Mouse (Mus musculus) regulatory T cell (primary cell): Measurements from ENCODE around the gene Lrp1.

ENCODE experiments used
- in situ Hi-C: fragments of 300-600 bp; cut with MboI, MseI; formaldehyde crosslinking; loops from one replicate; pipeline ENCODE4 v1.15.1; 2025; ENCODE audit warnings: high pct_unique_total_duplicates

The Lrp1 gene

DNA sequence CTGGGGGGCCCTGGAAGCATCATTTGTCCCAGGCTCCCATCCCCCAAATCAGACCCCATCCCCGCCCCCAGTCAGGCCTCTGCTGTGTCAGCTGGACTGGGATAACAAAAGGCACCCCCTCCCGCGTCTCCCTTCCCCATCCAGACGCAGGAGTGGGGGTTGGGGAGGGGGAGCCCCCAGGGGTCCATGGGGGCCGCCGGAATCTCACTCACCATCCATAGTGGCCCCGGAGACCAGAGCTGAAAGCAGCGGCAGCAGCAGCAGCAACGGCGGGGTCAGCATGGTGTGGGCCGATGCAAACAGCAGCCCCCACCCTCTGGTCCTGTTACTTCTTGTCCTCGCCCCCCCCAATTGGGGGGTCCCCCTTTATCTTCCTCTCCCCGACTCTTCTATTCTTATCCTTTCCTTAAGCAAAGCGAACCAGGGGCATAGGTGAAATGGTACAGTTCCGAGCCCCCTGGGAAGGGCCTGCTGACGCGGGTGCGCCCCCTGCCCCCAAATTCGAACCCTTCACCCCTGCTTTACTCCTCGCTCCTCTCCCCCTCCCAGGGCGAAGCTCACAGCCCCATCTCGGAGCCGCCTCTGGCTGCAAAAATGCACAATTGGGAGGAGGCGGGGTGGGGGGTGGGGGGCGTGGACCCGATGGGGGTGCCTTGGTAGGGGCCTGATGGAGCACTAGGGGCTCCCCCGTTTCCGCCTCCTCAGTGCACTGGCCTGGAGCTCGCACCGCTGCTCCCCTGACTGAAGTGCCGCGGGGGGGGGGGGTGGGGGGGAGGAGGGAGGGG lies at the start of gene Lrp1:
TSS of gene Lrp1 (minus strand) at position 743 of the 785 bp plus-strand sequence.
- in situ Hi-C loops = no loop called here

DNA sequence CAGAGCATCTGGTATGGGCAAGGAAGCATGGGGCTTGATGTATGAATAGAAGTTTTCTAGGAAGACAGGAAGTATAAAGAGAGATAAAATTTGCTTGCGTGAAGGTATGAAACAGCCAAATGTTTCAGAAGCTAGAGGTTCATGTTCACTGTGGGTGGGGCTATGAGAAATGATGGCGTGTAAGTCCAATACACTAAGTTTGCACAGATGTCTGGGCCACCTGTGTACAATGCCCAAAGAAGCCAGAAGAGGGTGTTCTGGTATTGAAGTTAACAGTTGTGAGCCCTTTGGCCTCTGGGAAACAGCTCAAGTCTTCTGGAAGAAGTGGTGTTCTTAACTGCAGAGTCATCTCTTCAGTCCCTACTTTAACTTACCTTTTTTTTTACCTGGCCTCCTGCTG lies 49.2 kb upstream of the Lrp1 start:
- in situ Hi-C loops = loop anchor here (10.0 to 25.0 kb wide), 2 partner anchors 508 to 825 kb away; partner anchors contain the start of genes B4galnt1, Myl6 and Myl6b

DNA sequence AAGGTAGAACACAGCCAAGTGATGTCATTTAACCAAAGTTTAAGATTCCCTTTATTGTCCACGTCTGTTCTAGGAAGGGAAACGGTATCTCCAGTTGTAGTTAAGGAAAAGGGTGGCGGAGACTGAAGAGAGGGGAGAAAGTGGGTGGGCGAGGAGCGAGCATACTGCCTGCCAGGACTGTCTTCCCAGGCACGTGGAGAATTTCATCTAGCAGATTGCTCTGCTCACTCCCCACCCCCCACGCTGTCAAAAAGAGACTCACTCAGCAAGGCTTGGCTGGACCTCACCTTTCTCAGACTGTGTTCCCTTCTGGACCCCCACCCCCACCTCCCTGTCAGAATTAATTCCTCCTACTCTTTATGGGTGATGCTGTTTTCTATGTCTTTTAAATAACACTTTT lies 48.2 kb upstream of the Lrp1 start:
- in situ Hi-C loops = loop anchor here (25.0 kb wide), 1 partner anchor 507 kb away; the partner anchor contains the start of gene B4galnt1

DNA sequence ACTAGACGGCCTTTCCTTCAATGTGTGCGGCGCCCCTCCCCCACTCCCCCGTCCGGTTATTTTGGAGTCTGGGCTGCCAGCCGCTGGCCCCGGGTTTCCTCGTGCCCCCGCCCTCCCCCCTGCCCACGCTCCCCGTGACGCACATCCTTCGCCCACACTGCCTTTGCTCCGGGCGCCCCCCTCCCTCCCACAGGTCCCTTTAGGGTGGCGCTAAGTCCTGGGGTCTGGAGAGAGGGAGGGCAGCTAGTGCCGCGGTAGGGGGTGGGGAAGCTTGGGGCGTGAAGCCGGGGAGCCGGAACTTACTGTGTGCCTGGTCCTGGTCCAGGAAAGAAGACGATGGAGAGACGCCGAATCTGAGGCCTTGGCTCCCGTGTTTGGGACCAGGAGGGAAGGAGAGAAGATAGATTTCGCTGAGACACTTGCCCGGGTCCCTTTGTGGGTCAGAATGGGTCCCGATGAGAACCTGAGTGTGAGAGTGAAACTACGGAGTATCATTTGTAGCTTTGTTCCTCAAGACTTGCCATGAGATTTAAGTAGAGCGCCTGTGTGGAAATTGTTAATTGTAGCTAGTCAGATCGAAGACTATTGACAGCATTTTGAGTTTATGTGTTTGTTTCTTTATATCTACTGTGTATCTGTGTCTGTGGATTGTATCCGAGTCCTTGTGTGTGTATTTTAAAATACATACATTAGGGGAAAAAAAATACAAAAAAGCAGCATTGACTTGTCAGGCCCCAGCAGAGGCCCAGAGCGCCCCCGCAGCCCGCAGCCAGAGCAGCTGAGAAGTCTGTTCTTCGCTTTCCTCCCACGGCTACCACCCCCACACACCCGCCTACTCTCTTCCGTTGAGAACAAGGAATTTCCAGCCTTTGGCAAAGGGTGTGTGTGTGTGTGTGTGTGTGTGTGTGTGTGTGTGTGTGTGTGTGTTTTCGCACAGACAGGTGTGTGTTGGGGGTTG lies 47.4 kb upstream of the Lrp1 start, which contains the start of gene Nab2:
TSS of gene Nab2 (minus strand) at position 476 of the 958 bp plus-strand sequence.
- in situ Hi-C loops = loop anchor here (25.0 kb wide), 1 partner anchor 506 kb away; the partner anchor contains the start of gene B4galnt1

DNA sequence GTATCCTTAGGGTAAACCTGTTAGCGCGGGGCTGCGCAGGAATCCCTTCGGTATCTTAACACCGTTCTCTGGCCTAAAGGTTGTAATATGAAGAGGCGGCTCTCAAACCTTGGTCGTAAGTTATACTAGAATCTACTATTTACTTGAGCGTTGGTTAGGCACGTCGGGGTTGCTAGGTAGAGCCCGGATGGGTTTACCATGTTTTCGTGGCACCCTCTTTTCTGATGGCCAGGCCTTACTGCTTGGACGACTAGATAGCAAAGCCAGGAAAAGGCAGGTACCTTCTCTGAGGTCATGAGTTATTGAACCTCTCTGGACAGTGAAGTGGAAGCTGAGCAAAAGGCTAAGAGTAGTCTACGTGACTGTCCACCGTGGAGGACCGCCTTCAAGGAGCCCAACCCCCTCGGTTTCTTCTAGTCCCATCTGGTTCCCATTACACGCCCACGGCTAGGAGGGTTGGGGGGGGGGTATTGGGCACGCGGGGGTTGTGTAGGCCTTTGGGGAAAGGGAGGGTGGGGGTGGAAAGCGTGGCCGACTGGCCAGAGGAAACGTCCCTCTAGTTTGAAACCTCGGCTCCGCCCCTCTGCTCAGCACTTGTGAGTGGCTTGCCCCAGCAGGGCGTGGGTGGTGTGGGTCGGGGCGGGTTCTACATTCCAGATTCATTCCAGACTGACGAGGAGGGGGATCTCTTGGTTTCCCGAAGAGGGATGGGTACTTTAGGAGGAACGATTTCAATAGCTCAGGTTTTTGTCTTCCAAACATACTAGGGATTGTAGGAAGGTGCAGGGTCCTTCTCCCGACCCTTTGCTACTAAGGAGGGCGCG lies 46.5 kb upstream of the Lrp1 start:
- in situ Hi-C loops = loop anchor here (25.0 kb wide), 1 partner anchor 505 kb away; the partner anchor contains the start of gene B4galnt1

DNA sequence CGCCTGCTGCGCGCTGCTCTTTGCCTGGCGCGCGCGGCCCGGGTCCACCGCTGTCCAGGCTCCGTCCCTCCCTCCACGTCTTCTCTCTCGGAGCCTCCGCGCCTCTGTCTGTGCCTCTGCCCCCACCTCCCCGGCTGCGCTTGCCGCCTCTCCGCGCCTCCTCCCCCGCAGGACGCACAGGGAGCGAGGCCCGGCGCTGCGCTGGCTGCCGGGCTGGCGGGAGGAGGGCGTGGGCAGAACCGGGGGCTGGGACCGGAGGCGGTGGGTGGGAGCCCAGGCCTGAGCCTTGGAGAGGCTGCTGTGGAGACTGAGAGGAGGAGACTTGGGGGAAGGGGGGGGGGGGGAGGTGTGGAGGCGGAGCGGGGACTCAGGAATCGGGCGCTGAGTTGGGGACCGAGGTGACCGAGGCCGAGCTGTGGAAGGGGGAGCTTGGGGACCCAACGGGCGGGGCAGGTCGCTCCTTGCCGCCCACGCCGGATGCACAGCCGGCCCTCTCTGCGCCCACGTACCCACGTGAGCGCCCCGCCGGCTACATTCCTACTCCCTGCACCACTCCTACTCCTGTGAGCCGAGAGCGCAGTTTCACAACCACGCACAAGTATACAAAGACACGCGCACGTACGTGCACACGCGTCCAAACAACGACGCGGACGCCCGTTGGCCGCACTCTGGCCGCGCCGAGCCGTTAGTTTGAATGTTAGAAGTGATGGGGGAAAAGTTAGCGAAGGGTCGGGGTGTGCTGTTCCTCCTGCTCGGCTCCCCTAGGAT lies 45.7 kb upstream of the Lrp1 start, which contains the start of gene Nemp1:
TSS of gene Nemp1 (plus strand) at position 401 of the 768 bp plus-strand sequence.
- in situ Hi-C loops = loop anchor here (25.0 kb wide), 1 partner anchor 504 kb away; the partner anchor contains the start of gene B4galnt1

DNA sequence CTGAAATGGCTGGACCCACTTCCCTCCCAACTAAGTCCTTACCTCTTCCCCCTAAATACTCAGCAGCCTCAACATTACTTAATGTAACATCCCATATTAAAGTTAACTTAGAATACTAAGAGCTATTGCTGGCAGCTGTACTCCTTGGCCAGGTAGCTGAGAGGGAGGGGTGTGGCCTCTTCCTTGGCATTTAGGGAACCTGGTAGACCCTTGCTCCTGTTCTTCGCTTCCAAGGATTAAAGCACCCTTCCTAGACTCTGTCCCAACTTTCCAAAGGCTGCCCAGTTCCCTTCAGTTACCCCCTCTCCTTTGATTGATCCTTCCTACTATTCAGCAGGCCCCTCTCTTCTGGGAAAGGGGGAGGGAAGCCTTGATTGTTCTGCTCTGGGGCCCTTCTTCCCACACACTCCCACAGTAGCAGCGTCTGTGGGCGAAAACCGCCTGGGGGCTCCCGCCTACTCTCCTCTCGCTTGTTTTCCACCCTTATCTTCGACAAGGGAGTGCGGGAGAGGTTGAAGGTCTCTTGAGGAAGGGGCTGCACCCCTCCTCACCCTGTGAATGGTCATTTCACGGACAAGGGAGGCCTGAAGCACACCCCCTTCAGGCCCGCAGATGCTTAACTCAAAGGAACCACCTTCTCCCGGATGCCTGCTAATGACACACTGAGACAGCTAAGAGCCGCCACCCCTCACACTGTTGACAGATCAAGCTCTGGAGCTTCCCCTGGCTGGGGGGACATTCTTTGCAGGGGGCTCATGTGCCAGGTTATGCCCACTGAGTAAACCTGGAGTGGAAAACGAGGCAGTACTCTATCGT lies 44.6 kb upstream of the Lrp1 start:
- in situ Hi-C loops = loop anchor here (25.0 kb wide), 1 partner anchor 503 kb away; the partner anchor contains the start of gene B4galnt1

DNA sequence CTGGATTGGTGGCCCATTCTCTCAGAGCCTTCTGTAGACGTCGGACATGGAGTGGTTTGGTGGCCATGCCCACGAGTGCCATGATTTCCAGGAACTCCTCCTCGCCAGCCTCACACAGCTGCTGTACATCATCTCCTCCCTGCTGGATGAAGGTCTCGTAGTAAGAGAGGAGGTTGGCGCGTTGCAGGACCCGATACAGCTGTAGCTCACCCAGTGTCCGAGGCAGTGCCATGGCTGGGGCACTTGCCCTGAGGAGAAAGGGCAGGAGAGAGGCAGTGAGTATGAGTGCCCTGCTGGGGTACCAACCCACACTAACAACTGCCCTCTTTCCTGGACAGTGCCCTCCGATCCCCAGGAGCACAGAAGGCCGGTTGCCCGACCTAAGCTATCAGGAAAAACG lies 43.9 kb upstream of the Lrp1 start:
- in situ Hi-C loops = loop anchor here (25.0 kb wide), 1 partner anchor 503 kb away; the partner anchor contains the start of gene B4galnt1

DNA sequence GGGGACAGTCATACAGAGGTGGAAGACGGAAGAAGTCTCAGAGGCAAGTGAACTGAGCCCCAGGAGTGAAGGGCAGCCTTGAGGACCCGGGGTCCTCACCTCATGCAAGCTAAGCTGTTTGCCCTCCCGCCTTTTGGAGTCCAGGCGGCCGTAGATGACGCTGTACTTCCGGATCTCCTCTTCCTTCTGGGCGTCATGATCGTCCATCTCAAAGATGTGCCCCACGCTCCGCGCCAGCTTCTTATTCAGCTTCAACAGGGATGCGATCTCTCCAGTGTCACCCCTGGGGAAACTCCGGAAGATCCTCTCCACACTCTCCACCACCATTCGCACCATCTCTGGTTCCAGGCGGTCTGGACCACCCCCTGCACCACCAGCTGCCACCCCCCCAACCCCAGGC lies 43.2 kb upstream of the Lrp1 start:
- in situ Hi-C loops = loop anchor here (25.0 kb wide), 1 partner anchor 502 kb away; the partner anchor contains the start of gene B4galnt1

DNA sequence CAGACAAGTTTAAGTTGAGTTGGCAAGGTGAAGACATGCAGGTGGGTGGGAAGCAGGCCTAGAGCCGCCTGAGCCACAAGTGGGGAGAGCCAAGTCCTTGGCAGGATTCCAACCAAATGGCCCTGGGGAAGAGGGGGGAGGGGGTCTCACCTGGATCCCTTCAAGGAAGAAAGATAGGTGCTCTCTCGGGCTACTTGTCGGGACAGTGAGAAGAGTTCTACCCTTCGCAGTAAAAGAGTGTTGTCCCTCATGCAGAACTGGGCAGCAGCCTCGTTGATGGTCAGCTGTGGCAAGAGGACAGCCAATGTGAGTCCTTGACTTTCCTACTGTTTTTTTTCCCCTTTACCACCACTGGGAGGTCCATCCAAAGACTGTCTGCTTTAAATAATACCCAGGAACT lies 42.6 kb upstream of the Lrp1 start:
- in situ Hi-C loops = loop anchor here (25.0 kb wide), 1 partner anchor 501 kb away; the partner anchor contains the start of gene B4galnt1

DNA sequence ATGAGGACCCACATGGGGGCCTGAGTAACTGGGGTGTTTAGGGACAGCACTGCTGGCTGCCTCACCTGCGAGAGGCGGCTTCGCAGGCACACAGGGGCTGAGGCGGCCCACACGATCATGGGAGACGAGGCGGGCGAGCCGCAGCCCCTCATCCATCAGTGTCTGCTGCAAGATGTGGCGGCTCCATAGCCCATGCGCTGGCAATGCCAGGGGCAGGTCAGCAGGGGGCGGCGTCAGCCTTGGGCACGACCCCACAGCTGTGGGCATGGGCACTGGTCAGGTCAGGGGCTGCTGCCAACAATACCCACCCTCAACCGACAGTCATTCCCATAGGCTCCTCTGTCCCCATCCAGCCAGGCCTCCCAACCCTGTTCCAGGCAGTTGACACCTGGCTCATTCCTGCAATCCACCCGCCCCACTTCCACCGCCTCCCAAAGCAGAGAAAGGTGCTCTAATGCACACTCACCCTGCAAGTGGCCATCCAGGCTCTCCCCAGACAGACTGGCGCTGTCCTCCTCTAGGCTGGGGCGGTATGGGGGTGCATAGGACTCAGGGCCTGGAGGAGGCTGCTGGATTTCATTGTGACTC lies 41.8 kb upstream of the Lrp1 start:
- in situ Hi-C loops = loop anchor here (25.0 kb wide), 1 partner anchor 500 kb away; the partner anchor contains the start of gene B4galnt1

DNA sequence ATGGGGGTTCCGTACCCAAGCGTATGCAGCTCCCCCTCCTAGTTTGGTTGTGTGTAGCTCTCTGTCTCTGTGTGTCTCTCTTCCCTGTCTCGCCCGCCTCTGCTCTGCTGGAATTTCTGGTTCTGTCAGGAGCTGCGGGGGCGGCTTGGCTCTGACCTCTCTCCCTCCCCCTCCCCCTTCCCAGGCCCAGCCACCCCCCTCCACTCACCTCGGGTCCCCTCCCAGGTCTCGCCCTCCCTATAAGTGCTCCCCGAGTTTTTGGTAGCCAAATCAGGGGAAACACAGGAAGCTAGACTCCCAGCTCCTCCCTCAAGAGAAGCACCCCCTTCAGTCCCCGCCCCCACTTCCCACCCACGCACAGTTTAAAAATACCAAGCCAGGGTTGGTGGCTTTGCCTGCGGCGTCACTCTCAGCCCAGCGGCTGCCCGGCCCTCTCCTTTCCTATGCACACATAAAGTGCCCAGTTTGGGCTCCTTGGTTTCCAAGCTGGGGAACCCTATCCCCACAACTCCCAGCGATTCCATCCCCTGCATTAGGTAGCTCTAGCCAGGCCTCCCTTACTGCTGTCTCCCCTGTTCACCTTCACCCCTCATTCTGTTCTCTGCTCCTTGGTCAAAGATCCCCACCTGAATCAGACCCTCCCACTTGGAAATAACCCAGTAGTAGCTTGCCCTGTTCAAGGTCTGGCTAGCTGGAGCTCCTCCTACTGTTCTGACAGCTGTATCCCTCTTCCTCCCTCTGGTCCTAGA lies 41.1 kb upstream of the Lrp1 start:
- in situ Hi-C loops = loop anchor here (25.0 kb wide), 1 partner anchor 500 kb away; the partner anchor contains the start of gene B4galnt1

DNA sequence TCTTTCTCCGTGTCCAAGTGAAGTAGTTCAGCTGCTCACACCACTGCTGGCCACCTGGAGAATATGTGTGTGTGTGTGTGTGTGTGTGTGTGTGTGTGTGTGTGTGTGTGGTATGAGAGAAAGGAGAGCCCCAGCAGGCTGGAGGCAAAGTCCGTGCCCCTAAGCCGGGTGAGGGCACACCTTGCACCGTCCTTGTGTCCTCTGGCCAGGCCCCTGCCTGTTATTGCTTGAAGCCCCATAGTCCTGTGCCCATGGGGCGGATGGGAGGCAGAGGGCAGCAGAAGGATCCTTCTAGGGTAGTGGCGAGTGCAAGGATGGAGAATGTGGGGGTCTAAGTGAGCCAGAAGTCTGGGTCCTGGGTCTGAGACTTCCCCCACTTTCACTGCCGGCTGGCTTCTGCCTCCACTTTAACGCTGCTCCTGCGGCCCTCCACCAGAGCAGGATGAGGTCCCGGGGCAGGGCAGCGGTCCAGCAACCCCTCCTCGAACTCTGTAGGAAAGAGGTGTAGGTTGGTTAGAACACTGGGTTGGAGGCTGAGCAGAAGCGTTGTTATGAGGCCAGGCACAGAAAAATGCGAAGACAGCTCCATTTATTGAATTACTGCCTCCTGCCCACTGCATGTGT lies 40.5 kb upstream of the Lrp1 start:
- in situ Hi-C loops = loop anchor here (25.0 kb wide), 1 partner anchor 499 kb away; the partner anchor contains the start of gene B4galnt1

DNA sequence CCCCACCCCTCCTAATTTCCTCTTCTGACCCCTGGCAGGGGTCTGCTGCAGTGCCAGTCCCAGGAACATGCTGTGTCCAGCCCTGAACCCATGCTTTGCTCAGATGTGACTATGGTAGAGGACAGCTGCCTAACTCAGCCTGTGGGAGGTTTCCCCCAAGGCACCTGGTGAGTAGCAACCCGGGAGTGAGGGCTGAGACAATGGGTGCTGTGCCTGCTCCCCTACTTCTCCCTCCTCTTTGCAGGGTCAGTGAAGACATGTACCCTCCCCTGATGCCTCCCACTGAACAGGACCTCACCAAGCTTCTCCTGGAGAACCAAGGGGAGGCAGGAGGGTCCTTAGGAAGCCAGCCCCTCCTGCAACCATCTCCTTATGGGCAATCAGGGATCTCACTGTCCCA lies 38.6 kb upstream of the Lrp1 start:
- in situ Hi-C loops = loop anchor here (25.0 kb wide), 1 partner anchor 497 kb away; the partner anchor contains the start of gene B4galnt1

DNA sequence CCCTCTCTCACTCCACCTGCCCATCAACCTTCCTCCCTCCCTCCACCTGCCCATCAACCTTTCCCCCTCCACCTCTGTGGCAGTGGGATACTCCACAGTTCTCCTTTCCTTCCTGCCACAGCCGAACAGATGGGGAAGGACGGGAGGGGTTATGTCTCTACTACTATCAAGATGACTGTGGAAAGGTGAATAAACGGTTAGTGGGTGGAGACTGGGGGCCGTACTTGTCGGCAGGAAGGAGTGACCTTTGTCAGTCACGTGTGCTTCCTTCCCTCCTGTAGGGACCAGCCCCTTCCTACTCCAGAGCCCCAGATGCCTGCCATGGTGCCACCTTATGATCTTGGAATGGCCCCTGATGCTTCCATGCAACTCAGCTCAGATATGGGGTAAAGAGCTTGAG lies 37.1 kb upstream of the Lrp1 start:
- in situ Hi-C loops = loop anchor here (25.0 kb wide), 1 partner anchor 496 kb away; the partner anchor contains the start of gene B4galnt1

DNA sequence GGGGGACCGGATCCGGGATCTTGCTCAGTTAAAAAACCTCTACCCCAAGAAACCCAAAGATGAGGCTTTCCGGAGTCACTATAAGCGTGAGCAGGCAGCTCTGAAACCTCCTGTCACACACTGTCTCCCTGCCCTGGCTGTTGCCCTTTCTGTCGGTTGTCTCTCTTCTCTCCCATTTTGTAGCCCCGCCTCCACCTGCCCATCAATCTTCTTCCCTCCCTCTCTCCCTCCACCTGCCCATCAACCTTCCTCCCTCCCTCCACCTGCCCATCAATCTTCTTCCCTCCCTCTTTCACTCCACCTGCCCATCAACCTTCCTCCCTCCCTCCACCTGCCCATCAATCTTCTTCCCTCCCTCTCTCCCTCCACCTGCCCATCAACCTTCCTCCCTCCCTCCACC lies 36.7 kb upstream of the Lrp1 start:
- in situ Hi-C loops = loop anchor here (25.0 kb wide), 1 partner anchor 495 kb away; the partner anchor contains the start of gene B4galnt1
